Mouse (Mus musculus) heart, postnatal 0 days (tissue): ENCODE measurements around the gene Zswim3.

Experiments used
- CTCF ChIP-seq: IDR thresholded peaks from 2 replicates; pipeline ENCODE4 v1.5.1; 2016; ENCODE audit warnings: antibody characterized with exemption, control low read depth, low read depth
- EP300 ChIP-seq: IDR thresholded peaks from 2 replicates; pipeline ENCODE4 v1.6.1; 2016; ENCODE audit warnings: antibody characterized with exemption, low read depth

DNA sequence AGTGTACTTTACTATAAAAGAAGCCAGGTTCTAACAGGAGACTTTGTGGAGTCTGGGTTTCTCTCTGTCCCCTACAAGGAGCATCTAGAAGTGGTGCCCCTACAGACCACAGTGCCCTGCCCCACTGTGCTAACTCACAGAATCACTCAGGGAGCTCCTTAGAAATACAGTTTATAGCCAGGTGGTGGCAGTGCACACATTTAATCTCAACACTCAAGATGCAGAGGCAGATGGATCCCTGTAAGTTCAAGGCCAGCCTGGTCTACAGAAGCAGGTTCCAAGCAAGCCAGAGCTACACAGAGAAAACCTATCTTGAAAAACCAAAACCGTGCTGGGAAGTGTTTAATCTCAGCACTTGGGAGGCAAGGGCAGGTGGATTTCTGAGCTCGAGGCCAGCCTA is 11.1 kb upstream of the Zswim3 start:
- TF ChIP-seq CTCF (peak; percentile 9; the same call in 1 of the 2 replicates), EP300 (no peak)
